ENCODE assay signal across 14 mouse cellular contexts in the genomic region with DNA sequence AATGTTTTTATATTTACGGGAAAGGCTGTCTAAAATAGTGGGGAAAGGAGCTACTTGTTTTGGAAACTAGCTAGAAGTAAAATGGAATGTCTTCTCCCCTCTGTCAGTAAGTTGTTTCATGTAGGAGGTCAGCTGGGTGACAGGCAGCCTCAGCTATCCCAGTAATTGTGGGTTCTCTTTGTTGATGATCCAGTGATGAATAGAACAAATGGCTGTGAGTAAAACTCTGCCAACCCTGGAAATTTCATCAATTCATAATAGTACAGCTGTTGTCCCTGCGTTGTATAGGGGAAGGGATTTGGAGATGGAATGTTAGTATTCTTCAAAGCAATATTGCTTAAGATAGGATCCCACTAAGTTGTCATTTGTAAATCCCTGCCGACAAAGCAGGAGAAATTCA. TPM values are rescaled to one million over a fixed set of nuclear protein-coding genes. Genes with fewer than 3 reads are reported as not detected.
DNase-seq lines count a peak whose midpoint lies in the region; ATAC-seq and TF ChIP-seq lines count a peak whose summit lies in the region.
"Had no signal": no experiment of that assay in that cellular context is flagged by ENCODE, and none has a peak within 500 bp of the region (broad histone marks: within the 10 kb centered on the region; RNA-seq: fewer than 3 reads in every experiment).

No protein-coding gene starts in this region.

- peak overlapping the region; percentile 46; the same call in 1 of the 2 replicates for H3K27ac ChIP-seq in forebrain, embryonic 15.5 days (replicated peaks)
- no peak overlapping the region for H3K27ac ChIP-seq in forebrain, embryonic 12.5 days
- H3K27ac ChIP-seq in layer of hippocampus, adult 2 months, result peak overlapping the region; percentile 76
- H3K27ac ChIP-seq in limb, embryonic 15.5 days, result peak overlapping the region; percentile 33
- H3K27ac ChIP-seq: hindbrain, embryonic 15.5 days; lung, embryonic 15.5 days had no signal

- DNase-seq in layer of hippocampus, adult 2 months (ENCODE audit: low spot score in 2 of 2), result no peak
- no peak for DNase-seq in layer of hippocampus, postnatal 36 days
- DNase-seq in Muller cell, postnatal 12 days (ENCODE audit: inconsistent ontology term), result peak; percentile 91
- DNase-seq in thymus, postnatal 25 days, result no peak
- no peak for DNase-seq in adipocyte (ENCODE audit: low spot score)
- DNase-seq: cerebellum, adult 11-12 months; cerebellum, postnatal 36 days; right cerebral cortex, postnatal 4 days had no signal

- no peak overlapping the region for H3K9ac ChIP-seq in forebrain, embryonic 15.5 days (replicated peaks)
- no peak overlapping the region for H3K9ac ChIP-seq in forebrain, embryonic 12.5 days
- H3K9ac ChIP-seq in limb, embryonic 15.5 days, result no peak overlapping the region
- H3K9ac ChIP-seq: hindbrain, embryonic 15.5 days; lung, embryonic 15.5 days had no signal

- no peak overlapping the region for H3K4me2 ChIP-seq in forebrain, embryonic 15.5 days (replicated peaks)
- no peak overlapping the region for H3K4me2 ChIP-seq in forebrain, embryonic 12.5 days
- no peak overlapping the region for H3K4me2 ChIP-seq in limb, embryonic 15.5 days
- H3K4me2 ChIP-seq: hindbrain, embryonic 15.5 days; liver, embryonic 11.5 days; lung, embryonic 15.5 days had no signal

- 54% methylated on average over 3 of the region's 3 CpGs for WGBS in forebrain, embryonic 15.5 days
- 72% methylated on average over 3 of the region's 3 CpGs for WGBS in forebrain, embryonic 12.5 days
- WGBS in limb, embryonic 15.5 days, result 62% methylated on average over 3 of the region's 3 CpGs

- H3K4me3 ChIP-seq in forebrain, embryonic 15.5 days, result no peak overlapping the region
- no peak overlapping the region for H3K4me3 ChIP-seq in forebrain, embryonic 12.5 days (replicated peaks)
- H3K4me3 ChIP-seq in layer of hippocampus, adult 2 months, result no peak overlapping the region; the same call in 1 of the 2 replicates
- no peak overlapping the region for H3K4me3 ChIP-seq in limb, embryonic 15.5 days
- H3K4me3 ChIP-seq: hindbrain, embryonic 15.5 days; lung, embryonic 15.5 days had no signal

- no peak for TF ChIP-seq CTCF in layer of hippocampus, adult 2 months (conservative IDR thresholded peaks at IDR 0.05)

- no peaks in the 10 kb centered on the region for H3K9me3 ChIP-seq in forebrain, embryonic 15.5 days
- H3K9me3 ChIP-seq in forebrain, embryonic 12.5 days, result no peaks in the 10 kb centered on the region
- no peaks in the 10 kb centered on the region for H3K9me3 ChIP-seq in limb, embryonic 15.5 days
- H3K9me3 ChIP-seq: hindbrain, embryonic 15.5 days; lung, embryonic 15.5 days had no signal

- ATAC-seq in forebrain, embryonic 15.5 days (replicated peaks), result no peak
- no peak for ATAC-seq in forebrain, embryonic 12.5 days (ENCODE audit: low FRiP score)
- ATAC-seq in limb, embryonic 15.5 days (ENCODE audit: insufficient number of reproducible peaks, low FRiP score, low TSS enrichment, low read depth), result no peak

- H3K4me1 ChIP-seq in forebrain, embryonic 15.5 days, result peaks cover 12% of the 10 kb centered on the region
- peaks cover 6% of the 10 kb centered on the region; the same call in 1 of the 2 replicates for H3K4me1 ChIP-seq in forebrain, embryonic 12.5 days
- 0 out of 2 replicates have a peak, but pooled peaks cover 3% of the 10 kb centered on the region for H3K4me1 ChIP-seq in limb, embryonic 15.5 days
- H3K4me1 ChIP-seq: lung, embryonic 15.5 days had no signal

- H3K27me3 ChIP-seq in forebrain, embryonic 15.5 days, result no peaks in the 10 kb centered on the region
- H3K27me3 ChIP-seq in forebrain, embryonic 12.5 days, result no peaks in the 10 kb centered on the region
- no peaks in the 10 kb centered on the region for H3K27me3 ChIP-seq in limb, embryonic 15.5 days
- H3K27me3 ChIP-seq: hindbrain, embryonic 15.5 days; lung, embryonic 15.5 days had no signal

- no peaks in the 10 kb centered on the region for H3K36me3 ChIP-seq in forebrain, embryonic 15.5 days
- no peaks in the 10 kb centered on the region for H3K36me3 ChIP-seq in forebrain, embryonic 12.5 days (replicated peaks)
- 0 out of 2 replicates have a peak, but pooled peaks cover 2% of the 10 kb centered on the region for H3K36me3 ChIP-seq in limb, embryonic 15.5 days
- H3K36me3 ChIP-seq: hindbrain, embryonic 15.5 days; lung, embryonic 15.5 days had no signal

RNA-seq across cellular contexts. Expression of gene Map4, which starts 37.9 kb away (rescaled TPM):
- 117 and 119 TPM in 2 replicates for polyA plus RNA-seq in forebrain, embryonic 15.5 days (2015; fragmentation: Nextera tagmentation; extraction: Ambion mirVana)
- 94.5 and 112 TPM in 2 replicates for polyA plus RNA-seq in forebrain, embryonic 12.5 days (2016; fragmentation: Nextera tagmentation; extraction: Ambion mirVana)
- 100 to 1,000 TPM; 578 to 579 TPM for total RNA-seq in layer of hippocampus, adult 2 months (2021)
- total RNA-seq in layer of hippocampus, postnatal 36 days (2021), result 100 to 1,000 TPM; 555 to 604 TPM
- polyA plus RNA-seq in limb, embryonic 15.5 days (2015; fragmentation: Nextera tagmentation; extraction: Ambion mirVana), result 67.1 and 80.0 TPM in 2 replicates
